Mouse (Mus musculus) intestine, postnatal 0 days (tissue): ENCODE results near the gene Zfp451. TPM values are rescaled to one million over a fixed set of nuclear protein-coding genes. Genes with fewer than 3 reads are reported as not detected.
A peak's percentile ranks its signal among the peaks of the same experiment; 100 is the strongest.

ENCODE experiments used
- ATAC-seq: fragments of 200-750 bp; cut with Nextera tagmentation; 2 replicates; pipeline ENCODE4 v1.8.0; 2017; ENCODE audit warnings: mild to moderate bottlenecking, moderate TSS enrichment, moderate library complexity
- H3K27ac ChIP-seq: fragments of 300-500 bp; sonication (generic); 2 replicates; pipeline ENCODE4 v1.5.1; 2014; ENCODE audit warnings: mild to moderate bottlenecking, low read depth, low read length, moderate library complexity
- H3K27me3 ChIP-seq: fragments of 300-500 bp; sonication (generic); replicated peaks from 2 replicates; pipeline ENCODE4 v1.6.1; 2014; ENCODE audit warnings: low read length, mixed read lengths; ENCODE audit not compliant: control insufficient read depth, insufficient read depth
- H3K36me3 ChIP-seq: fragments of 300-500 bp; sonication (generic); 2 replicates; pipeline ENCODE4 v1.6.1; 2014; ENCODE audit warnings: mild to moderate bottlenecking, moderate library complexity; ENCODE audit not compliant: control insufficient read depth, insufficient read depth
- H3K4me1 ChIP-seq: fragments of 300-500 bp; sonication (generic); replicated peaks from 2 replicates; pipeline ENCODE4 v1.6.1; 2014; ENCODE audit warnings: antibody characterized with exemption, low read length, mixed read lengths; ENCODE audit not compliant: control insufficient read depth, insufficient read depth
- H3K4me2 ChIP-seq: fragments of 300-500 bp; sonication (generic); replicated peaks from 2 replicates; pipeline ENCODE4 v1.6.1; 2014; ENCODE audit warnings: low read depth, mild to moderate bottlenecking, moderate library complexity
- H3K4me3 ChIP-seq: fragments of 300-500 bp; sonication (generic); 2 replicates; pipeline ENCODE4 v1.5.1; 2014; ENCODE audit warnings: low read depth, low read length
- H3K9ac ChIP-seq: fragments of 300-500 bp; sonication (generic); 2 replicates; pipeline ENCODE4 v1.6.1; 2014; ENCODE audit warnings: mild to moderate bottlenecking, low read depth, low read length
- H3K9me3 ChIP-seq: fragments of 300-500 bp; sonication (generic); 2 replicates; pipeline ENCODE4 v1.6.1; 2016; ENCODE audit warnings: mixed run types; ENCODE audit not compliant: control insufficient read depth
- CTCF ChIP-seq: sonication (generic); IDR thresholded peaks from 2 replicates; pipeline ENCODE4 v1.5.1; 2016; ENCODE audit warnings: low read depth, mild to moderate bottlenecking, control low read depth, antibody characterized with exemption, moderate library complexity
- WGBS: fragments of 180-500 bp; shearing (Covaris S2); extraction: QIAGEN DNeasy Blood & Tissue Kit; methylation state at CpG from one replicate; pipeline ENCODE4 v1.1.7; 2014; 5-methylcytosine and 5-hydroxymethylcytosine counted together
- polyA plus RNA-seq: library from polyadenylated mRNA; unstranded; fragments of >200 nt; fragmentation: Nextera tagmentation; extraction: Ambion mirVana; gene quantifications from 2 replicates; pipeline ENCODE4 v1.2.1, GENCODE M21; 2015

The Zfp451 gene
- polyA plus RNA-seq, 1 experiment from 2014 or later, result 5.9 TPM

- WGBS, result 93% methylated on average over 5 of the region's 5 CpGs
- Histone ChIP-seq H3K36me3 (peaks cover 30% of the 10 kb centered on the region), H3K9ac (no peak overlapping the region), H3K27me3 (no peaks in the 10 kb centered on the region), H3K4me2 (no peak overlapping the region), H3K9me3 (no peaks in the 10 kb centered on the region), H3K4me3 (no peak overlapping the region), H3K27ac (no peak overlapping the region), H3K4me1 (0 out of 2 replicates have a peak, but pooled peaks cover 4% of the 10 kb centered on the region)
- TF ChIP-seq CTCF, result no peak
- no peak for ATAC-seq
These were observed 89.3 kb downstream of the Zfp451 start for GRCm38 (mm10) chr1:33725086-33725485.

GRCm38 (mm10) chr1:33724516-33724915 lies 89.9 kb downstream of the Zfp451 start:
- no peak overlapping the region for H3K4me3 ChIP-seq
- H3K27me3 ChIP-seq, result no peaks in the 10 kb centered on the region
- ATAC-seq, result no peak
- 0 out of 2 replicates have a peak, but pooled peaks cover 4% of the 10 kb centered on the region for H3K4me1 ChIP-seq
- H3K4me2 ChIP-seq, result no peak overlapping the region
- 85% methylated on average over 6 of the region's 6 CpGs for WGBS
- H3K9ac ChIP-seq, result no peak overlapping the region
- no peak overlapping the region for H3K27ac ChIP-seq
- H3K9me3 ChIP-seq, result no peaks in the 10 kb centered on the region
- peaks cover 30% of the 10 kb centered on the region for H3K36me3 ChIP-seq
- no peak for TF ChIP-seq CTCF

GRCm38 (mm10) chr1:33721020-33721419 lies 93.4 kb downstream of the Zfp451 start:
- Histone ChIP-seq H3K27me3 (no peaks in the 10 kb centered on the region), H3K9me3 (no peaks in the 10 kb centered on the region), H3K4me1 (0 out of 2 replicates have a peak, but pooled peaks cover 4% of the 10 kb centered on the region), H3K27ac (no peak overlapping the region), H3K4me2 (peak overlapping the region; percentile 96), H3K36me3 (peaks cover 27% of the 10 kb centered on the region), H3K4me3 (no peak overlapping the region), H3K9ac (no peak overlapping the region)
- WGBS, result 89% methylated on average over 7 of the region's 7 CpGs
- TF ChIP-seq CTCF, result no peak
- no peak for ATAC-seq

- no peak for TF ChIP-seq CTCF
- Histone ChIP-seq H3K9ac (peak overlapping the region; percentile 74), H3K4me3 (peak overlapping the region; percentile 80), H3K36me3 (peaks cover 20% of the 10 kb centered on the region), H3K27me3 (no peaks in the 10 kb centered on the region), H3K27ac (peak overlapping the region; percentile 70), H3K4me1 (0 out of 2 replicates have a peak, but pooled peaks cover 4% of the 10 kb centered on the region), H3K4me2 (peak overlapping the region; percentile 96), H3K9me3 (no peaks in the 10 kb centered on the region)
- WGBS, result under 1% methylated on average over 41 of the region's 41 CpGs
- ATAC-seq, result peak; percentile 46
These were observed 94.2 kb downstream of the Zfp451 start for GRCm38 (mm10) chr1:33720231-33720630.

- H3K9me3 ChIP-seq, result no peaks in the 10 kb centered on the region
- no peak; the same call in 1 of the 2 replicates for TF ChIP-seq CTCF
- H3K4me2 ChIP-seq, result peak within 1 kb of the TSS; percentile 96
- peaks cover 15% of the 10 kb centered on the region for H3K36me3 ChIP-seq
- no peaks in the 10 kb centered on the region for H3K27me3 ChIP-seq
- WGBS, result 0% methylated on average over 53 of the region's 54 CpGs
- H3K9ac ChIP-seq, result peak within 1 kb of the TSS; percentile 74
- H3K27ac ChIP-seq, result peak within 1 kb of the TSS; percentile 70
- peak within 1 kb of the TSS; percentile 80 for H3K4me3 ChIP-seq
- peak; percentile 90 for ATAC-seq
- H3K4me1 ChIP-seq, result 0 out of 2 replicates have a peak, but pooled peaks cover 4% of the 10 kb centered on the region
These were observed 94.6 kb downstream of the Zfp451 start, which contains the start of gene Rab23 for GRCm38 (mm10) chr1:33719733-33720225. Gene Rab23 (plus strand): TSS chr1:33719887.

GRCm38 (mm10) chr1:33717636-33718035 lies 96.8 kb downstream of the Zfp451 start:
- 100% methylated on average over 1 of the region's 1 CpGs for WGBS
- no peak overlapping the region for H3K4me2 ChIP-seq

More at GRCm38 (mm10) chr1:33717636-33718035, 96.8 kb downstream of the Zfp451 start:
- H3K27ac ChIP-seq, result no peak overlapping the region
- H3K4me1 ChIP-seq, result 0 out of 2 replicates have a peak, but pooled peaks cover 4% of the 10 kb centered on the region
- H3K36me3 ChIP-seq, result no peaks in the 10 kb centered on the region
- H3K27me3 ChIP-seq, result no peaks in the 10 kb centered on the region
- no peak for ATAC-seq
- H3K9ac ChIP-seq, result no peak overlapping the region
- H3K9me3 ChIP-seq, result no peaks in the 10 kb centered on the region
- TF ChIP-seq CTCF, result no peak
- no peak overlapping the region for H3K4me3 ChIP-seq
